Mouse (Mus musculus): ENCODE measurements at regions not wholly inside any gene's neighbourhood (a gene's known extent, or its start where the extent isn't known, plus 50 kb on each side); places are given as distances from the start of the nearest gene placed in this dataset.

DNA sequence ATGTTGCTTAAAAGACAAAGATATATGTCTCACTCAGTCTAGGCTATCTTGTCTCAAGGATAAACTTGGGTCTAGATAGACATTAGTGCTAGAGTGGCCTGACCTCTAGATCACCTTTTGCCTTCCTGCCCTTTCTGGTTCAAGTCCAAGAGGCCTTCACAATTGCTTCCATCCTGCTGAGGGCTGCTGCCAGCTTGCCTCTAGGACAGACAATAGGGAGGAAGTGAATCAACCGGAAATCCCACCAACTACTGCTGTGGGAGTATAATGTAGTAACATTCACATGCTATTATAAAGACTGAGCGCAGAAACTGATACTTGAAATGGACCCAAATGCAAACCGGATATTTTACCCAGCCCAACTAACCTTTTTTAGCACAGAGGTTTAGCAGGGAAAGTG lies 239.4 kb upstream of the Epha4 start:
- no peak for DNase-seq (ENCODE audit: low spot score)

DNA sequence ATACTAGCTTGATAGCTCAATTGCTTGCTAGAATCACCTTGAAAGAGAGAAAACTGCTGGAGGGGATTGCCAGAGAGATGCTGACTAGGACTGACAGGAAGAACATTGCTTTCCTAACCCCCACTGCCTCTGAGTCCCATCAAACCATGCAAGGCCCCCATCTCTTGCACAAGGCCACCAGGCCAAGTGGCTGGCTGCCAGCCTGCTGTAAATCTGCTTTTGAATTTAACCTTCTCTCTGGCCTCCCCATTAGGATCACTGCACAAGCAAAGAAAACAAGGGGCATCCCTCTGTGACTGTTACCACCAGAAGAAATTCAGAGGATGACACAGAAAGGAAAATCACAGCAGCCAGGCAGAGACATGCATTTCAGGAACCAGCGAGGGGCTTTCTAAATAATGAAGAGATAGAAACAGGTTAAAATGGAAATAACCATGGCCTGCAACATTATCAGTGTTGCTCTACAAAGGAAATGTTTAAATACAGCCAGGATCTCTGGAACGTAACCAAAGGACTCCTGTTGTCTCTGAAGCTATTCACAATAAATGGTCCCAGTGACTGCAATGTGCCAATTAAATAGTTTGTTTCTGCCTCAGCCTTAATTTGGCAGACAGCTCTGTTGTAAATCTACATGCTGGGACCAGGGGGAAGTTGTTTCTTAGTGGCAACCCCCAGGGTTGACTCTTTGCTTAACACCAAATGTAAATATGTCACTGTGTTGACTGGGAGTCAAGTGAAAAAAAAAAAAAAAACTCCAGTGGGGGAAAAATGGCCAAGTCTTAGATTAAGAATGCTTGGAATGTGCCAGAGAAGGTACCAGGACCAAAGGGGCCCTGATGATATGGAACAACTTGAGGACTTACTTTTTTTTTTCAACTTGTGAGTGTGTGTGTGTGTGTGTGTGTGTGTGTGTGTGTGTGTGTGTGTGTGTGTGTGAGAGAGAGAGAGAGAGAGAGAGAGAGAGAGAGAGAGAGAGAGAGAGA lies 233.9 kb upstream of the Epha4 start:
- no peak for DNase-seq (ENCODE audit: low spot score)

DNA sequence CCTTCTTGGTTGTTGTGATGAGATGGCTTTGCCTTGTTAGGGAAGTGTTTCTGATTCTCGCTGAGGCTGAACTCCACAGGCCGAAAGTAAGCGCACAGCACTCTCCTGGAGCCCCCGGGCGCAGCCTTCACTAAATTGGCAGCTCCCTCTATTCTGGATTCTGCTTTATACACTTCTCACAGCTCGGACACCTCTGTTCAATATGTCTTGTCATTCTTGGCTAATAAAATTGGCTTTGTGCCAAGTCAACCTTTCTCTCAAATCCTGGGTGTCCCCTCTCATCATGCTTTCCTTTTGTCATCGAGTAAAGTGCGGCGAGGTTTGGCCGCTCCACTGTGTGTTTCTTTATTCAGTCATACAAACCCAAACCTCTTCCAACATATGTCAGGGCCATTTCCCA lies 217.2 kb upstream of the Epha4 start:
- DNase-seq (ENCODE audit: low spot score), result no peak

DNA sequence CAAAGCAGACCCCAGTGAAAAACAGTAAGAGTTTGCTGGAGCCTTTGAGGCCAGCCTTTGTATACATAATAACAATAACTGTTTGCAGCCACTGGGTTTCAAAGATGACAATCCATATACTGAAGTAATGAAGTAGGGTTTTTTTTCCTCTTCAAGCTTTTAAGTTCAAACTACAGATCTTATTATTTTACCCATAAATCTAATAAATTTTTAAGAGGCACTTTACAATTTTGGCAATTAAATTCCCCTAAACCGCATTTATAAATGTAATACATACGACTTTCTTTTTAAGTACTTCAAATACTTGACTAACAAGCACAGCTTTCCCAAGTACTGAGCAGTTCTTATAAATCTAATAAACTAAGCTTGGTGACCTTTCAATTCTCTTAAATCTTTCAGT lies 212.7 kb upstream of the Epha4 start:
- no peak for DNase-seq (ENCODE audit: low spot score)

DNA sequence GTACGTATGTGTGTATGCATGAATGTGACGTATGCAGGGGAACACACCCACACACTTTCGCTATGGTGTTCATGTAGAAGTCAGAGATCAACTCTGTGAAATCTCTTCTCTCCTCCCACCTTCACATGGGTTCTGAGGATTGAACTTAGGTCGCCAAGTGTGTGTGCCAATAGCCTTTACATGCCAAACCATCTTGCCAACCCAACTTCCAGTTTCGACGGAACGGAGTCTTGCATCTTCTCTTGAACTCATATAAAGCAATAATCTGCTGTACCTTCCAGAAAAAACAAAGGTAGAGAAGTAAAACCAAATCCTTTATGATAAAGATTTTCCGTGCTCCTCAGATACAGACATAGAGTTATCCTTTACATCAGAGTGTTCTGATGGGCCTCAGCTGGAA lies 208.4 kb upstream of the Epha4 start:
- DNase-seq (ENCODE audit: low spot score), result no peak

DNA sequence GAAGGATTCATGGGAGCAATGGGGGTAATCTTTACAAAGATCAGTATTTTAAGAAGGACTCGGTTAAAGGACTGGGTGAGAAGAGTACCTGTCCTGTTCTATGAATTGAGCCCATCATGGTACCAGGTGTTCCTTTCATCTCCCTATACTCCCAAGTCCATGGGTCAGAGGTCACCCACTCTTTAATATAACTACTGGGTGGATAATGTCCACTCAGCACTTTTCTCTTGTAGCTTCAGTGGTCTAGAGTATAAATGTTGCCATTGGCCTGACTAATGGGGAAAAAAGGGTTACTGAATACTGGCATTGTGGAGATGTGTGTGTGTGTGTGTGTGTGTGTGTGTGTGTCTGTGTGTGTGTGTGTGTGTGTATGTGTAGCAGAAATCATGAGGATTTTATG lies 206.0 kb upstream of the Epha4 start:
- no peak for DNase-seq (ENCODE audit: low spot score)

DNA sequence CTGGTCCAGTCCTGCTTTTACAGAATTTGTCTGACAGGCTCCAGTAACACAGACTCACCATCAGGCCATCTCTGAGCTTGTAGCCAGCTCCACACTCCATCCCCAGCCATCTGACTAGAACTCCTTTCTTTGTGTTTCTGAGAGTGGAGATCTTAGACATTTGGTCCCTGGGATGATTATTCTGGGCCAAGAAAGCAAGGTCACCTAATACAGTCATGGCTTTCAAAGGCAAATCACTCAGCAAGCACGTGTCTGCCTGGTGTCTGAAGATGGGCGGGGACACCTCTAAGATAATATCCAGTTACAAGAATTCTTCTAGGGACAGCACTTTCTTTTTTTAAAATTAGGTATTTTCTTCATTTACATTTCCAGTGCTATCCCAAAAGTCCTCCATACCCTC lies 198.1 kb upstream of the Epha4 start:
- DNase-seq (ENCODE audit: low spot score), result no peak

DNA sequence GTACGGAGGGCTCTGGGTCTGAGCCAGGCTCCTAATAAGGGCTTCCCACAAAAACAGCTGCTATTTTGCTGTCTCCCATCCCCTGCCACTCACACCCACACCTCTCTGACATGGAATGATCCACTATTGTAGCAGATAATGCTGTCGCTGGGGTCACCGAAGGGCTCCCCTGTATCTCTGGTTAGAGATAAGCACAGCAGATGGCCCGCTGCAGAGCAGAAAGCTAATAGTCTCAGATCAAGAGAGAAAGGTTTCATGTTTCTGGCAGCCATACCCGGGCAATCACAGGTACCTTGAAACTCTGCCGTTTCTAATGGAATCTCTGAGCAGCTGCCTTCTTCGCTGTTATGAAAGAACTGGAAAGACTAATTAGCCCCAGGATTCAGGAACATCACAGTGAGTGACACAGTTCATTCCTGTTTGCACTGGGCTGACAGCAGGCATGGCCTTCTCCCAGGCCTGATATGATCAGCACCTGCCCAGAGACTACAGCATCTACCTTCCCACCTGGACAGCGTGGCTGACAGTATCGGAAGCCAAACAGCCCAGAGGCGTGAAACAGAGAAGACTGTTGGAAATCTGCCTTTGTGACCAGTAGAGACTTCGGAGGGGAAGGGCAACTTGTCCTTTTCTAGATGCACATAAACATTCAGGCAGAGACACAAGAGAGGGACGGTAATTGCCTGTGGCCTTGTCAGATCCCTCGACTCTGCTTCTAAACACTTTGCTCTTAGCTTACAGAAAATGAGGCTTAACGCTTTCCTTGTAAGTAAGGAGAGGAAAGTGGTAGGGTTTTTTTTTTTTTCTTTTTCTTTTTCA lies 193.5 kb upstream of the Epha4 start:
- no peak for DNase-seq (ENCODE audit: low spot score)

DNA sequence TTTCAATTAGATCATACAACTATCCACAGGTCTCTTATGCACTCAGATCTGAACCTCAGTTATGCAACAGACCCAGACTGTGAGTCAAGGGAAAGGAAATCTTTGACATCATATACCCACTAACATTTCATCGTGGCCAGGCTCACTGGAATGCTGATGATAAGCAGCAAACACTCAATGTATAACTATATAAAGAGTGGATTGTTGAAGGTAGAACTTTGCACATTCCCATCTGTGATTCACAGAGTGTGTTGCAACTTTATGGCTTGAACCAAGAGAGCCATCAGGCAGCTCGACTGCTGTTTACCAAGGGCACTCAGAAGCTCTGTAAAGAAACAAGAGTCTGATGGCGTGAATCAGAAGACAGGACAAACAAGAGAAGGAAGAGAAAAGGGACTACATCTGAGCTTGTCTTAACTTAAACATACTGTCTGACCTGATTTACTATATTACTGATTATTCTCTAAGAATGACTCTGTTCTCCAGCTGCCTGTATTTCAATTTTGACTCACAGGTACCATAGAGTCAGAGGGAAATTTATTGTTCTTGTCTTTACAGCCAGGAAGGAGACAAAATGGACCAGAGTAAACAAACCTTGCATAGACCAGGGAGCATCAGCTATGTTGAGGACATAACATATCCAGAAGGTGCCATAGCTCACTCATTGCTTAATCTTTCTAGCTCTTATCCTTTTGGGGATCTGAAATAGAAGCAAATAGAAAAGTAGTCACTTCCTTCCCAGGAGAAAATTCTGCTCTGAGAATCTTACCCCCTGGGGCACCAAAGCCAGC lies 180.5 kb upstream of the Epha4 start:
- DNase-seq (ENCODE audit: low spot score), result no peak

DNA sequence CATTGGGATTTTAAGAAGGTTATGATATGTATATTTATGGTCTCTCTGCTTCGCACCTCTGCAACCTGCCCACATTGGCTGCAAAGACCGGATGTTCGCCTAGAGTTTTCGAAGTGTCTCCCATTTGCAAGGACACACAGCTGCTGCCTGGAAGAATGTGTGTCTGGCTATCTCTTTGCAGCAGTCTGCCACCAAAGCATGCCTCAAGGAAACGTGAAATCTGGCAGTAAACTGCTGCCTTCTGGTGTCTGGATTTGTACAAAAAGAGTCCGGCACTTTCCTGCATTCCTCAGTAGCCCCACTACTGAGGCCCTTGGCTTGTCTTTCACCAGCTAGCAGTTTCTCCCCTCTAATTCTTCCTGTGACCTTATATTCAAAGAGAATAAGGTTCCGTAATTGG lies 148.5 kb upstream of the Epha4 start:
- no peak for DNase-seq (ENCODE audit: low spot score)

DNA sequence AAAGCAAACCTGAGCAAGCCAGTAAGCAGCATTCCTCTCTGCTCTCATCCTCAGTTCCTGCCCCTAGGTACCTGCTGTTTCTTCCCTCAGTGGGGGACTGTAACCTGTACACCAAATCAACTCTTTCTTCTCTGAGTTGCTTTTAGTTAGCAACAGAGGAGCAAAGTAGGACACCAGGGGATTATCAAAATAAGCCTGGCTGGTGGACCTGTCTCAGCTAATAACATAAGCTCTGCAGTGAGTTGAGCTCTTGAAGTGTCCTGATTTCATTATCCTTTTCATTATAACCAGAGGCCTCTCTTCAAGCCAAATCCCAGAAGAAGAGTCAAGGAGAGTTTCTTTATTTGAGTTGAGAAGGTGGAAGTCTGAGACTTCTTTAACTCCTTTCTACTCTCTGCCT lies 145.5 kb upstream of the Epha4 start:
- no peak for DNase-seq (ENCODE audit: low spot score)

DNA sequence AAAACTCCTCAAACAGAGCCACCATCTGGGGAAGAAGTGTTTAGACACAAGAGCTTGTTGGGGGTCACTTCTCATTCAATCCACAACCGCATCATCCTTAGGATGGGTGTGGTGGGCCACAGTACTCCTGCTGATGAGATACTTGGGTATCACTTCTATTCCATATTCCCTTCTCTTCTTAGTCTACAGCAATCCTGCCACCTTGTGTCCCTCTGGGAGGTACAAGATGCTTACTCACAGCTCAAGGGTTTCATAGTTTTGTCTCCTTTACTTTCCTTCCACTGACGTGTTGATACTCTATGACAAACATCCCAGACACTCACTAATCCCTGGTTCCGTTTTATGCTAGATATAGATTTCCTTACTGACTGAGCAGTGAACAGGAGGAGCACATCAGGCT lies 122.1 kb upstream of the Epha4 start:
- no peak for DNase-seq (ENCODE audit: low spot score)

DNA sequence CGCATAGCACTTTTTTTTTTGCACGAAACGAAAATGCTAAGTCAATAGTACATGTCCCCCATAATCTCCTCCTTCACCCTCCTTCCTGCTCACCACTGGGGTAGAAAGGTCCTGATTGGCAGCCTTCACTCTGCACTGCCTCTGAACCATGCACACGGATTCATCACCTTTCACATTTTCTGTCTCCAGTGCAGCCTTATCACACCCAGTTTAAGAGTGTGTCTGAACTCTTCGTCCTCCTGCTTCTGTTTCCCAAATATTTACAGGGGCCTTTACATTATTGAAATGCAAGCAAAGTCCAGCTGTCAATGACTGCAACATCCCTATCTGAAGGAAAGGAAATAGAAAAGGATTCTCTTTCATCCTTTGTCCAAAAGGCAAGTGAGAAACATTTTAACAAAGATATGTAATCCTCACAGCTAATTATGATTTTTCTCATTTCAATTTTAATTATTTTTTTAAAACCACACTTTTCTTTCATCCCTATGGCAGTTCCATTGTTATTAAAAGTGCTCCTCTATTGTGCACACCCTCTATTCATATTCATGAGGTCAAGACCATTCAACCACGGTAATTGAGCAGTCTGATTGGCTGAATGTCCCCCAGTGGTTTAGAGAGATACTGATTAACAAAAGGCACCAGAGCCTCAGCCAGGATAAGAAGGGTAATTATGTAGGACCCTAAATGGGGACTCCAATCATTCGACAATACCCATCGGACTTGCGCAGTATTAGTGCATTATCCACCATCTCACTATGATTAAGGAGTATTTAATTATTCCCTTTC lies 114.8 kb upstream of the Epha4 start:
- no peak for DNase-seq (ENCODE audit: low spot score)

DNA sequence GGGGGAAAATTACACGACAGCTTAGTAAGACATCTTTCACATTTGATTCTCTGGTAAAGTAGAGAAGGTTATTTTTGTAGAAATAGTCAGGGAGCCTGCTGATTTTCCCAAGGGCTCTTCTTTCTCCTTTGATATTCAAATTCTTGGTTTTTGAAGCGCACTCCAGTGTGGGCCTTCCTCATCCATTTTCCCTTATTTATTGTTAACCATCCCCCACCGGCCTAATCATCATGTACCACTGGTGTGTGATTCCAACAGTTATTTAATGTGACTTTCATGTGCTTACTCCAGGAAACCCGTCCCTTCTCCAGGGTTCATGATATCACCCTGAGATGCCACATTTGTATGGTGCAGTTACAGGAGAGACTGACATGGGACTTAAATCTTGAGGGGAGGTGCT lies 114.0 kb upstream of the Epha4 start:
- no peak for DNase-seq (ENCODE audit: low spot score)

DNA sequence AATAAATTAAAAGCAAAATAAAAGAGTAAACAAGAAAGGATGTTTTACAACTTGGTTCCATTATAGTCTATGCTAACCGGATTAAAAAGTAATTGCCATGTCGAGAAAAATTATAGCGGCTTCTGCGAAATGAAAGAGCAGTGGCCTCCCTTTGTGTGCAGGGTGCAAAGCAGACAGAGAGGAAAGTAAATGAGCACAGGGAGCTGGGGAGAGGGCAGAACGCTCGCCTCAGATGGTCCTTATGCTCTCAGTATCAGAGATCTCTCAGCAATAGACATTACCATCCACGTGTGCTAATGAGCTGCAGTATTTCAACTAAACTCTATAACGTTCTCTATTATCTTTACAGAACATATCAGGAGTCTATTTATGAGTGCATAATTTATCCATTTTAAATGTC lies 102.6 kb upstream of the Epha4 start:
- DNase-seq (ENCODE audit: low spot score), result no peak

DNA sequence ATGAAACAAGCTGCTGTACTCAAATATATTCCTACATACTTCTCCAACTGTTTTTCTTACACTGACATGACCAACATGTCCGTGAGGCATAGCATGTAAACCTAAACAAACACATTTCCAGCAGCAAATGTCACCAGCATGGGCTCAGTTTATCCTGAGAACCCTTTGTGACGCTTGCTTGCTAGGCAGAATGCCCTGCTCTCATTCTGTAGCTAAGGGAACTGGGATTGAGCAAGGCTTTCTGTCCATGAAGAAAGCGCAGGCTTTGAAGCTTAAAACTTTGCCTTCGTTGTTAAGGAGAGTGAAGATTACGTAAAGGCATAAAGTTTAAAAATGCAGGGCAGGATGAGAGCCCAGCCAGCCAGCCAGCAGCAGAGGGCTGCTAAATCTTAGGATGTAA lies 85.6 kb upstream of the Epha4 start:
- no peak for DNase-seq (ENCODE audit: low spot score)

DNA sequence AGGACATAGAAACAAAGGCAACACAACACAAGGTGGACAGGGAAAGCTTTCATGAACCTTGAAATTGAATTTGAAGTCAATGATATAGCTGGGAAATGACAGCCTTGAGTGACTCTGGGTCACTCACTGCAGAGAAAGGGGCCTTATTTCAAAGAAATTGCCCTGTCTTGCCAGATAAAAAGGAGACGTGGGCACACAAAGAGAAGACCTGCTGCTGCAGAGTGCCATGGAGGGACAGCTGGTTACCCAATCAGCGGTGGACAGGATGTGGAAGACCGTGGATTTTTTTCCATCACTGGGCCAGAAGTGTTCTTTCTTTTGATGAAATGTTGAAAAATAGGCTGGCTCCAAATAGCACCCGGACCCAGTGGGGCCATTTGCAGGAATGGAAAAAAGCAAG lies 77.8 kb upstream of the Epha4 start:
- DNase-seq (ENCODE audit: low spot score), result no peak

DNA sequence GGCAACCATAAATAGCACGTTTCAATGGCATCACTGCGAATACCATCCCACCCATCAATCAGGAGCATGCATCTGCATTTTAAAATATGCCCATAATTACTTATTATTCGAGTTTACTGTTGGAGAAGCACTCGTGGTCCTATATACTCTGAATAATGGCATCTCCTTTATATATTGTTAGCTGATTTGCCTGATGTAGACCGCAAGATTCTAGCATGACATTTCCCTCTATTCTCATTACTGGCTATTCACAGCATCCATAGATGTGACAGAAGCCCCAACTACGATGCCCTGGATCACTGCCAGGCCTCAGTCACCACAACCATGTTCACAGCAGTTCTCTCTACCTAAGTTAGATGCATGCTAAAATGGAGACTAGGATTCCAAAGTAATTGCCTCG lies 77.4 kb upstream of the Epha4 start:
- DNase-seq (ENCODE audit: low spot score), result no peak

DNA sequence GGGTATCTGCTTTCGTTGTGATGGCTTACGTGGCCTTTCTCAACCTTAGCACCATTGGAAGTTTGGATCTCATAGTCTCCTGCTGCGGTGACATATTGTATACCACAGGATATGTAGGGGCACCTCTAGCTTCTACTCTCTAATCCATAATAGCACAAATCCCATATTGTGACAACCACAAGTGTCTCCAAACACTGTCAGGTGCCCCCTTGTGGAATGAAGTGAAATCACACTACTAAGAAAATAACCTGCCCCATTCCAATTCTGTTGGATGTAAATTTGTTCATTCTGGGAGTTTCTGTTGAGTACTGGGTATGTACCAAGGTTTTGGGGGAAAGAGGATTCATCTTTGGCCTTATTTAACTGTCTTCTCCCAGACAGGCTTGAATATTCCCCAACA lies 74.5 kb upstream of the Epha4 start:
- DNase-seq (ENCODE audit: low spot score), result no peak

DNA sequence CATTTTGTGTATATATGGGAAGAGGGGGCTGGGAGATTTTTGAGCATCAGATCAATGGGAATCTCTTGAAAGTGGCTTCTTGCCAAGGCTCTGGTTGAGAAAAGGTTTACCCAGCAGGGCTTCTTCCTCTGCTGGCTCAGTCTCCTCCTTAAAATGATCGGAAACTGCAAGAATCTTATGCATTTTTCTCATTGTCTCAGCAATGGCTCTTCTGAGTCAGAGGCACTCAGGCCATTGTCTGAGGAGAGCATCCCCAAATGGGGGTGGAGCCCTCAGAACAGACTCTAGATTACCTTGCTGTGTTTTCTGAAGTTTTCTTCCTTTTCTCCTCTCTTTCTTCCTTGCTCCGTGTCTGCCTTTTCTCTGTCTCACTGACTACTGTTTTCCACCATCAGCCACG lies 70.6 kb upstream of the Epha4 start:
- DNase-seq (ENCODE audit: low spot score), result no peak

DNA sequence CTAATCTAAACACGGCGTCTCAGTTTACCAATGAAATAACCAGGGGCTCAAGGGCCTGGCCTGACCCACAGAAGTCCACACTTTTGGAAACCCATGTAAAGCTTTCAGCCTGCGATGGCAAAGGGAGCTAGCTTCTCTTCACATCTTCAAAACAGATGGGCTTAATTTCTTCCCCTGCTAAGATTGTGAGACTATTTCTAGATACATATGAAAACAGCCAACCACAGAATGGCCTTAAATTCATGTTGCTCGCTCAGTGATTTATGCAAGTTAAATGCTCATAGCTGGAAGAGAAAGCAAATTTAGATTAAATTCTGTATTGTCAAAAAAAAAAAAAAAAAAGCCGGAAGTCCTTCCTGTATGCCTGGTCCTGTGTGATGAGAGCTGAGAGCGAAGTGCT lies 53.2 kb upstream of the Epha4 start:
- DNase-seq (ENCODE audit: low spot score), result no peak

DNA sequence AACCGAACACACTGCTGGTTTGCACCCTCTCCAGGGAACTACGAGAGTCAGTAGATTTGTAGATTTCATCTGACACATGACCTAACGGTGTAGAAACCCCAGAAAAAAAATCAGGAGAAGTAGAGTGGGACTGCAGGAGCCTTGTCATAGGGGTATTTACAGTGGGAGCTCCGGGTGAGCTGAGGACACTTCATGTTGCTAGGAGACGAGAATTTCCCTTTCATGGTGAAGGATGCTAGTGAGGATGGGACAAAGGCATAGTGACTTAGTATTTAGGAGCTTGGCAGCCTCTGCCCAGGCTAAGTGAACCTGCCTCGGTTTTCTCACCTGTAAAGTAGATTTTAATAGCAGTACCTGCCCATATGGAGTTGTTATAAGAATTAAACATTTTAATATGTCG lies 52.8 kb upstream of the Epha4 start:
- no peak for DNase-seq (ENCODE audit: low spot score)
